Mouse (Mus musculus) kidney, postnatal 36 days (tissue): ENCODE data around the gene Cers6.

ENCODE experiments used
- DNase-seq, 2 experiments: peaks; one replicate each; pipeline ENCODE4 v3.0.0; 2021 to 2022; ENCODE audit warnings: mixed read lengths in 2 of 2

The Cers6 gene

DNA sequence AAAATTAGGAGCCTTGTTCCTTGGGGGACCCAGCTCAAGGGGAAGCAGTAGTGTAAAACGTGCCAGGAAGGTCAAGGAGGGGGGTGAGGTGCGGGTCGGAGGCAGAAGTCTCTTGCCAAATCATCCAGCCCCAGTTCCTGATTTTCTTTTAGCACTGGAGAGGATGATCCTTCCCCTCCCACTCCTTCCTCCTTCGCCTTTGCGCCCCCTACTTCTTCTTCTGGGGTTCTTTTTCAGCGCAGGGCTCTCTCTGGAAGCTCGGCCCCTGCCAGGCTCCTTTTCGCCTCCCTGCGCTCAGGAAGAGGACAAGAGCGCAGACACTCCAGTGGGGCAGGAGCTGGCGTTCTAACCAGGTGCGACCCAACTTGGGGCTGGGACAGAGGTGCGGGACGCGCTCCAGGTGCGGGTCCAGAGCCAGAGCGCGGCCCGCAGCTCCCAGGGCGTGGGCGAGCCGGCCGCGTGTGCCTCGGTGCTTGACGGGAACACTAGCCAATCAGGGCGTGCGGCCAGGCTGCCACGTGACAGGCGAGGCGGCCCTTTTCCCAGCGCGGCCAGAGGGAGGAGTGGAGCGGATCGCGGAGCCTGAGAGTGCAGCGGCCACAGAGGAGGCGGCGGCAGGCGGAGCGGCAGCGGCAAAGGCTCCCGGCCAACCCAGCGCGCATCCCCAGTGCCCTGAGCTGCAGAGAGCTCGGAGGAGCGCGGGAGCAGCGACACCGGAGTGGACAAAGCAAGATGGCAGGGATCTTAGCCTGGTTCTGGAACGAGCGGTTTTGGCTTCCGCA is at the start of gene Cers6:
Gene Cers6, plus strand, starts transcription at position 538 of the 782 bp plus-strand sequence.
- peak; percentile 97 to 98 for DNase-seq

DNA sequence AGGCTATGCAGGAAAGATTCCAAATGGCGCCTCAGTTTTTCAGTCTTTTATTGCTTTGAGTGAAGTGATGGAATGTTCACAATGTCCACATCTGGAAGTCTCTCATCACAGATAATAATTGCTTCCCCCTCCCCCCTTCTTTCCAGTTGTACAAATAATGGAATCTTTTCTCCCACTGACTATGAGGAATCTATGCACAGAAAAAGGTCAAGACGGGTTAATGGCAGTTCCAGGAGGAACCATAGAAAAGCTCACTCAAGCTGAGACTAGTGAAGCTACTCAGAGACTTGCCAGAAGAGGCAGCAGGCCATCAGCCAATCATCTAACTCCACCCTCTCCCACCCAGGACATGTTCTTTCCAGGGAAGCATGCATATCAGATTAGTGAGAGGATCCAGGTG is 46.8 kb upstream of the Cers6 start:
- DNase-seq, result no peak

DNA sequence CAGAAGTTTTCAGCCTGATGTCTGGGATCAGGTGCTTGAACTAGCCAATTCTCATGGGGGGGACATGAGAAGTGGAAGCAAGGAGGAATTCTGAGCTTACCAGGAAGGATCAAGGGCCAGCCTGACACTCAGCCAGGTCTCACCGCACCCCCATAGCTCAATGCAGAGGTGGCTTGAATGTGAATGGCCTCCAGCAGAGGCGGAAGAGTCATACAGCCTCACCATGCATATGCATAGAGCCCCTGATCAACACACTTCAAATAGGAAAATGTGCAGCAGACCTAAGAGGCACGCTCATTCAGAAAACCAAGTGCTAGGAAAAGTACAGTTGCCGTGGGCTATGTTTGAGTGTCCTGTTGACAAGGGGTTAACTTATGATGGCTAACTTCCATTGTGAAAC is 42.2 kb upstream of the Cers6 start:
- no peak for DNase-seq

DNA sequence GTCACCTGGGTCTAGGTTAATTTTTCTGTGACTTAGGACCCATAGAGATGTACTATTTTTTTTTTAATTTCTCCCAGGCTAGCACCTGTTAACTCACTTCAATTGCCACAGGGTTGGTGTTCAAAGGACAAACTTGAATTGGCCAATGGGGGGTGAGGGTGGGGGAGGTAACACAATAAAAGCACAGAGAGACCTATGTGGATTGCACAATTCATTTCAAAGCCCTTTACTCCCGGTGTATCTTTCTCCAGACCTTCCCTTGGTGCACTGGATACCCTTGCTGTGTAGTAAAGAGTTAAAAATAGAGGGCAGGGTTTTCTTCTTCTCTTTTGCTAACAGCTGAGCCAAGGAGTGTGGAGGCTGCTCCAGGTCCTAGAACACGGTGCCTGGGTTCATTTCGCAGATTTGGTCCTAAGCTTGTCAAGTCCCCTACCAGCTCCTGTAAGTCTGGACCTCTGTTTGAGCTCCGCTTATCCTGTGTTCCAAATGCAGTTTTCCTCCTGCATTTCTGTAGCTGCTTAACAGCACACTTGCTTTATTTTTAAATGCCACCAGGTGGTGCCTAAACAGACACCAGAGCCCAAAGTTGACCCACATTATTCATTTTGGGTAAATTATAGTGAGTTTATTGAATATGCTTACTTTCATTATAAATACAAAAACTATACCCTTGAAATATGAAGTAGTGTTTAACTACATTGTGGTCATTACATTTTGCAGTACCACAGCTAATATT is 38.9 kb upstream of the Cers6 start:
- peak; percentile 11 to 27 for DNase-seq

DNA sequence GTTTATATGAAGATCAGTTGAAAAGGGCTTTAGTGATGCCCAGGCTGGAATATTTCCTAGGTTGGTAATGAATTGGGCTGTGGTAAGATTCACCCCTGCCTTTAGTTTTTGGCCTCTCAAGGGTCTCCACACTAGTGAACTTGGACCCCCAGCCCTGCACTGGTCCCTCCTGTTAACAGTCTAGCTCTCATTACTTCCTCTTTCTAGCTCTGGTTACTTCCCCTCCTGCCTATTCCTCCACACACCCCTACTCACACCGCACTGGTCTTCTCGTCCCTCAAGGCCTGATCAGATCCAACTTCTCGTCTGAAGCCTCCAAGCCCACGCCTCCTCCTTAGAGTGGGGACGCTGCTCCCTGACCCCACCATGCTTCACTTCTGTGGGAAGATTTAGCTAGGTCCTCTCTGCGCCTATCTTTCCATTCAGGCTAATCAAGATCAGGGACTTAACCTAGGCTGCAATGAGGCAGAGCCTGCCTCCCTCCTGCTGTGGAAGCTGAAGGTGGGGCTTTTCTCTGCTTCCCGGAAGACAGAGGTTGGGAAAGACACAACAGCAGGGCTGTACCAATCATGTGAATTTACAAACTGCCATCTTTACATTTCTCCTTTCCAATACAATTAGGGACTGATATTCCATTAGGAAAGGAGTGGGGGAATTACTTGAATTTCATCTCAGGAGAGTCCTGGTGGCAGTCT is 35.8 kb upstream of the Cers6 start:
- DNase-seq, result no peak

DNA sequence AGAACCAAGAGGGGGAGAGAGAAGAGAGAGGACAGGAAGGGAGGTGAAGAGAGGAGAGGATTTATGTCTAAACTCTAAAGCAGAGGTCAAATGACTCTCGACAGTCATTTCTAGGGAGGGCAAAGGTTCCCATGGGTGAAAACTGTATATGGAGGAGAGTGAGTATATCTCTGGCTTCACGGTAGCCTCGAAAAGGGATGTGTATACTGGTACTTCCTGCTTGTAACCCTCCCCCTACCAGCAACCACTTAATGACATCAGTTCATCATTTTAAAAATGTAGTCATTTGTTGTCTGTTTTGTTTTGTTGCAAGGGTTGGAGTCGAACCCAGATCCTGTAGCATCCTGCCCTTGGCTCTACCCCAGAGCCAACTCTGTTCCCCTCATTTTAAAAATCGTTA is 17.9 kb upstream of the Cers6 start:
- DNase-seq, result no peak

DNA sequence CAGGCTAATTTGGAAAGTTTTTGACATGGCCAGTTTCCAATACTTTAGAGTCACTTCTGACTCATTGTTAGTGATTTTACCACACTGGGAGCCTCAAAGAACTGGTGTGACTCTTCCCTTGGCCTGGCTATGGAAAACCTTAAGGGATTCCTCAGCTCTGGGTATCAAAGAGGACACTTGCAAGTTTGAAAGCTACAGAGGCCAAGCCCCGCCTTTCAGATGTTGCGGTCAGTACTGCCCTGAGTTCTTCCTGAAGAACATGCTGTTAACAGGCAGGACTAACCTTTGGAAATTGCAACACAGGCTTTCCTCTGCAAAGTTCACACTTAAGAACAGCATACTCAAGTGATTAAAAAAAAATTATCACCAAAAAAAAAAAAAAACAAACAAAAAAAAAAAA is 16.7 kb upstream of the Cers6 start:
- DNase-seq, result peak; percentile 73 to 85

DNA sequence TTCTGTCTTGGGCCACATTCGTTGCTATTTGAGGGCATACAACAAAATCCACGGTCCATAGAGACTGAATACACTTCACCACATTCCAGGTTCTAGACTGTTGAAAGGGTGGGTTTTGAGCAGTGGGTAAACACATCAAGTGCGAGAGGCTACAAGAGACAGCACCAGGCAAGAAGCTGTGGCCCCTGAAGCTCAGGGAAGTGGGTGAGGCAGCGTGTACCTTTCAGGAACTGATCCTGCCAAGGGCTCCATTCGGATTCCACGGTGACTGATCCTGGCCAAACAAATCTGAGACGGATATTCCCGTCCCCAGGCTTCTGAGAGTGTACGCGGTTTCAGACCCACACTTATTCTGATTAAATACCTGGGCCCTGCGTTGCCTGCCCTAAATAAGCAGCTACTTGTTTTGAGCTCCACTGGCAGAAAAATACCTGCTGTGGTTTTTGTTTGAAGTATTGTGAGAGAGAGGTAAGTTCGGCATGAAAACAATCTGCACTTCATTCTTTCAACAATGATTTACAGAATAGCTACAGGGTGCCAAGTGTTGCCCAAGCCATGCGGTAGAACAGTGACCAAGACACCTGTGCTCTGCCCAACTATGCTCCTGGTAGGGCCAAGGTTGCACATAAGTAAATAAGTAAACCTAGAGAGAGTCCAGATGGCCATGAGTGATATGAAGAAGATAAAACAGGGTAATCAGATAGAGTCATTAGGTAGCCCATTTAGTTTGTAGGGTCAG is 16.1 kb upstream of the Cers6 start:
- DNase-seq, result peak; percentile 70 to 86

DNA sequence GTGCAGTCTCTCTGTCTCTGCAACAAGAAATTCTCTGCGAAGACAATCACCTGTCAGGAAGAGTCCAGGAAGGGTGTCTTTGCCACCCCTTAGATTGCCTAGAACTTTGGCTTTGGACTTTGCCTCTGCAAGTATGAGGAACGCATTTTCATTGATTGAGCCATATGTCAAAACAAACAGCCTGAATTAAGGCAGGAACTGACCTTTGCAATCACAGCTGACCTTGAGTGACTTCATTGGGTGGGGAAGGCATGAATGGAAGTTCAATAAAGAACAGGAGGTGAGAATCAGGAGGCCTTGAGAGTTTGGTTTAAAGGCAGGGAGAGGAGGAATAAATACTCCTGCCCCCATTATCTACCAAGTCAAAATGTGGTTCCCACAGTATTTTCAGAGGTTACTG is 850 bp upstream of the Cers6 start:
- DNase-seq, result no peak

DNA sequence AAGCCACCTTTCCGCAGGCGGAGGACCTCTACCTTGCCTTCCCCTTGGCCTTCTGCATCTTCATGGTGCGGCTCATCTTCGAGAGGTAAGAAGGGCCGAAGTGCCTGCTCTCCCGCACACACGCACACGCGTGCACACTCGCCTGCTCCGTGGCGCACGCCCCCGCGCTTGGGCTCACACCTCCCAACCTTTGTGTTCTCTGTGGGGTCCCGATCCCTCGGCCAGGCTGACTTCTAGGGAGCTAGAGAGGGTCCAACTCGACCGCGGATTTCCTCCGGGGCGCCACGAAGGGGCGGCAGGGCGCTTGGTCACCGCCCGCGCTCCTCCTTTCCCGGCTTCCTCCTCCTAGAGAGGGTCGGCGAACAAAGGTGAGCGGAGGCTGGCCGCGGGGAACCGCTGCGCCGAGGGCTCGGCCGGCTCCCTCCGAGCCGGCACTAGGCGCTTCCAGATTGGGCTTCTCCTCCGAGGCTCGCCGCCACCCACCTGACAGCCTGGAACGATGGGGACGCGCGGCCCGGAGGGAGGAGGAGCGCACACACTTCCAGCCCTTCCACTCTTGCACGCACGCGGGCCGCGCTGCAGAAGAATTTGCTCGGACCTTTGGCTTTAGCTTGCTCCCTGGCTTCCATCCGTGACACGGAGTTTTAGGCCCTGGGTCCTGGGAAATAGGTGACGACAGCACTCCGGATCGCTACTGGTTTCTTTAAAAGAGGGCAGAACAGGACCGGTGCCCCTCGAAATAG is 651 bp downstream of the Cers6 start:
- peak; percentile 60 to 74 for DNase-seq

DNA sequence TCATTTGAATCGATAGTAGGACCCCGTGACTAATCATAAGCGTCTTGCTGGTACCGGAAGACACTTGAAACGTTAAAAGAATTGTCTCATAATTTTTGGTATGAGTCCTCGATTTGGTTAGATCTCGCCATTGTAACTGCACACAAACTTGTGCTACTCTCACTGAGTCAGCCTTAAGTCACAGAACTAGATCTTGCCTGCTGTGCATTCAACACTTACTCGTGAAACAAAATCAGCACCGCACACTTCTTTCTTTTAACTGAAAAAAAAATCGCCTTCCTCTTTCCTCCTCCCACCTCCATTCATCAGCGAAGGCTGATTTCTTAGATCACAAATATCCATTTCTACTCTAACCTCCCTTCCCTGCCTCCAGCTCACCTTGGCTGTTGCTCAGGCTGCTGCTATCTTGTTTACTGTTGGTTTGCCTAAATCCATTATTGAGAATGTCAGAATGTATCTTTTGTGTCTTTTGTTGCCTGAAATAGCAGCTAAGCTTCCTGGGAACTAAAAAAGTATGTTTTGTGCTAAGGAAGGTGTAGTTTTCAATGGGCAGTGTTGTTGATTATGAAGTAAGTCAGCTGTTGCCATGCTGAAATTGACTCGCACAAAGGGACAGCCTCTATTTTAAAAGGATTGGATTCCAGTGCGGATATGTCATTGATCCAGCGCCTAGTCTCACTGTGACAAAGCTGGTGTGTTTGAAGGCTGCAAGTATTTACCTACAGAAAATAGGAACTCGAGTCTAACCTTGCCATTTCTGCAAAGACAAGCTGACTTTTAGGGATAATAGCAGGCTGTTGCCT is 1.4 kb downstream of the Cers6 start:
- no peak for DNase-seq

DNA sequence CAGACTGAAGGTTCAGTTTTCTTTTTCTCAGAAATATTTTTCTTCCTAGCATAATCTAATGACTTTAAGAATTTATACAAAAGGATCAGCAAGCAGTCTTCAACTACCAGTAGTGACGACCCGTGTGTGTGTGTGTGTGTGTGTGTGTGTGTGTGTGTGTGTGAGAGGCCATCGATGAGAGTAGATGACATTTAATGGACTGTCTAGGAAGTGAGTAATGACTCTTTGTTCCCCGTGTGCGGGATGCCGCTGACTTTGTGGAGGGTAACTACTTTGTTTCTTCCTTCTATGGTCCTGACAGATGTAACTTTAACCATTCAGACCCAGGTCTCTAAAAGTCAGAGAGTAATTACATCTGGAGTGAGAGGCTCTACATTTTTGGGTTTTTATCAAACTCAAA is 2.3 kb downstream of the Cers6 start:
- no peak for DNase-seq

DNA sequence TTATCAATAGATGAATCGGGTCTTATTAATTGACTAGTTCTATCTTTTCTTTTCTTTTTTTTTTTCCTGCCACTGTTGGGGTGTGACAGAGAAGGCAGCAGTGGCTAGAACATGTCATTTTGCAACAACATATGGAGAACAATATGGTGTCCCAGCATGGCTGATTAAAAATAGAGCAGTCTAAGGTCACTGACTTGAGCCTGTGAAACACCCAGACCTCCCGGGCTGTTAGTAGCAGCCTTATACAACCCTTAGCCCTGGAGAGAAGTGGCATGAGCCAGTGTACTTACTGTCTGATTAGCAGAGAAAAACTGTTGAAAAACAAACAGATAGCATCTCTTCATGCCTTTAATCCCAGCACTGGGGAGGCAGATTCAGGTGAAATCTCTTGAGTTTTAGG is 3.1 kb downstream of the Cers6 start:
- DNase-seq, result no peak

DNA sequence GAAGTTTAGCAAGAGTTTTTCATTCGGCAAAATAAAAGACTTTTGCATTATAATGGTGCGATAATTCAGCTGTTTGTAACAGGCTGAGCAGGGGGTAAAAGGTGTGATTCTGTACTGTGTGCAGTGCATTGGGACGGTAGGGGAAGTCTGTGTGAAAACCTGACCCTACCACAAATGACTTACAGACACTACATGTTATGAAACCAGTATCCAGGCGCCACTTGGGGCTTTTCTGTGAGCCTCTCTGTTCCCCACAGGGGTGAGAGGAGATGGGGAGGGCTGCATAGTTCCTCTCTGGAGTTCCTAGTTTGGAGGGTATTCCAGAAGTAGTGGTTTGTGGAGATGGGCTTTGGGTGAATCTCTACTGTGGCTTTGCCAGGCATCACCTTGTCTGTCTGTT is 5.9 kb downstream of the Cers6 start:
- no peak for DNase-seq

DNA sequence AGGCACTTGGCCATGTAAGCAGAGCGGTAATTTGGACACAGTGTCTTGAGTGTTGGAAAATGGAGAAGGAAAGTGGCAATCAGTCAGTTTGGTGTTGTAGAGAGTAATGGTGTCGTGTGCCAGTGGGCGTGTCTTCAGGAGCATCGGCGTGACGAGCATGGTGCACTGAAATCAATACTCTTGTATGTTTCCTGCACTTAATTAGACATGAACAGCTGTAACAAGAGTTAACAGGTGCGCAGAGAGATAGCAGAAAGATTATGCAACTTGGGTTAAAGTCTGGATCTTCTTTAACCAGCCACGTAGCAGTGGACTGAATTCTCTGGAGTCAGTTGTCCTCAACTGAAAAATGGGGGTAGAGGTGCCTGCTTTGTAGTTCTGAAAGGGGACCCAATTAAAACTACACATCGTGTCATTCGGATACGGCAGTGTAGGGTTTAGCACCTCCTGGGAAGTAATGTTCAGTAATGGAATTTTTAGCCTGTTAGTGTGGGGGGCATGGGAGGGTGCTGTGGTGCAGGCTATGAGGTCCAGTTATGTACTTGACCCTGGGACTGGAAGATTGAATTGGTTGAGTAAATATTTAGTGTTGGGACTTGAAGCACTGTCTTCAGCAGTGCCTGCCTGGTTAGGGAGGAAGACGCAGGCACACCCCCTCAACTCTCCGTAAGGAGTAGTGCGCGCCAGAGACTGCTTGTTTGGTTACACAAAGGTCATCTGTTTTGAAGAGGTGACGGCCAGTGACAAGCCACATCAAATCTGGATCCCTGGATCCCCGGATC is 9.9 kb downstream of the Cers6 start:
- peak in 1 of 2 experiments; percentile 36 for DNase-seq

DNA sequence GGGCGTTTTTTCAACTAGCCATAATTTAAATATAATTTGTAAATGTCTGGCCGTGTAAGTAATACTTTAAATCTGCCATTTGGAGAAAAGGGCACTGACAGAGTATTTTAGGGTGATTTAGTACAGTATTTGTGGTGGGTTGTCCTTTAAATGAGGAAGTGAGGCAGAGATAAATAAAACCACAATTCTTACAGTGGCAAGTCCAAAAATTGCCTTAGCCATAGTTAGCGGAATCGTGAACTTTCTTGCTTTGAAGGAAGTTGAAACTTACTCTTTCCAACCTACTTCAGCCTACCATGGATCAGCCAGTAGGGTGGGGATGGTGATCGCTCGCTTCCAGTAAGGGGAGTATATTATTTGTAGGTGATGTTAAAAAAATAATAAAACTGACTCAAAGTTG is 11.8 kb downstream of the Cers6 start:
- no peak for DNase-seq

DNA sequence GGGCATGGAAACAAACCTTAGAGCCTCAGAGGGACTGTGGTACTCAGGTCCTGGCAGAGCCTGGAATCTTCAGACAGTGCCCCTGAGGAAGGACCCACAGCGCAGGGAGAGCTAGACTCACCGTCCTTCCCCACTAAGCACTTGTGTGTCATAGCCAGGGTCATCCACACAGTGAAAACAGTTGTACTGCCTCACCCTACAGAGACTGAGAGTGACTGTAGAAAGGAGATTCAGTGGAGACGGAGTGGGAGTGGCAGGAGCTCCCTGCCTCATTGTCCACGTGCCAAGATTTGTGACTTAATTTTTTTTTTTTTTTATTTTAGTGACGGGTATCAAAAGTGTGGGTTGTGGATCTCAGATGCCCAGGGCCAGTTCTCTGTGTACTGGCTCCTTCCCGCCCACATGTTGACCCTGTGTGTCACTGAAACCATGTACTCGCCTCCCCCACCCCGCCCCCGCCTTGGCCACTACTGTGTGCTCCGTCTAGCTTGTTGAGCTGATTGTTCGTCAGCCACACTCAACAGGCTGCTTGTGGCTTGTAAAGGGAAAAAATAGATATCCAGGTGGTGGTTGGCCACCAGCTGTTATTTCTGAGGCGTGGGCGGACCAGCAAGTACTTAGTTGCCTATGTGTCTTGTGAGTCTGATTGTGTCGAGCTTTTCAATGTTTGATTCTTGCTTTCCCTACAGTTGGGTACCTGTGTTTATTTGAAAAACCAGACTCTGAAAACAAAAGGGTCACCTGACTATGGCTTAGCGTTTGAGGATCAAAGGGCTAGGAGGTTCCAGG is 12.6 kb downstream of the Cers6 start:
- DNase-seq, result no peak

DNA sequence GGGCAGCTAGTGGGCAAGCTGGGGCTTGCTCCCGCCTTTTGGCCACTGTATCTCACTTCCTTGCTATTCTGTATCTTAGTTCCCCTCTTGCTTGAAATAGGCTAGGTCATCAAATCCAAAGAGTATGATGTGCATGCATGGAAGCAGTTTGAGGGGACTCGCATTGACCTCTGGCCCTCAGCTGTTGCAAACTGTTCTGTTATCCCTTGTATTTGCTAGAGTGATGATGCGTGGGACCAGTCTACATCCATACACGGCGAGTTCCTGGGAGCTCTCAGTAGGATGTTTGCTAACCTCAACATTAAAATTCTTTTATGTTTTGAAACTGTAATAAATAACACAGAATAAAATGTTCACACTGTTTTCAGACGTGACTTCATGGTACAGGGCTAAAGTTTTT is 13.3 kb downstream of the Cers6 start:
- DNase-seq, result no peak

DNA sequence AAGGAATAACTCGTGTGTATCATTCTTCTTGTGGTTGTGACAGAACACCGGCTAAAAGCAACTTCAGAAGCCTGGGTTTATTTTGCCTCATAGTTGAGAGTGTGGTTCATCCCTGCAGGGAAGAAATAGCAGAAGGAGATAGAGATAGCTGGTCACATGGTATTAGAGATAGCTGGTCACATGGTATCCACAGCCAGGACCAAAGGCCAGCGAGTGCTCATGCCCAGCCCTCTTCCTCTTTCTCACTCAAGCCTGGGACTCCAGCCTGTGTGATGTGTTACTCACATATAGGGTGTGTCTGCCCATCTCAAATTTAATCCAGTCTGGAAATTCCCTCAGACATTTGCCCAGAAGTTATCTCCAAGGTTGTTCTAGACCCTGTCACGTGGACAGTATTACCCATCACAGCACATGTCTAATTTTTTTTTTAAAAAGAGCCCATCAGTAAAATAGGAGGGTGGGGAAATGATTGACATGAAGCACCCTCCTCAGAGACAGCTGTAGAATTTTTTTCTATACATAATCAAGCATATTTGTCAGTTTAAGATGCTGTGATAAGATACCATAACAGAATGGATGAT is 17.9 kb downstream of the Cers6 start:
- no peak for DNase-seq
